Mouse (Mus musculus): ENCODE data around the gene Umad1.

The Umad1 gene

GRCm38 (mm10) chr6:8474316-8474715 lies 215.2 kb downstream of the Umad1 start:
- no peak for DNase-seq (ENCODE audit: low spot score)

DNA sequence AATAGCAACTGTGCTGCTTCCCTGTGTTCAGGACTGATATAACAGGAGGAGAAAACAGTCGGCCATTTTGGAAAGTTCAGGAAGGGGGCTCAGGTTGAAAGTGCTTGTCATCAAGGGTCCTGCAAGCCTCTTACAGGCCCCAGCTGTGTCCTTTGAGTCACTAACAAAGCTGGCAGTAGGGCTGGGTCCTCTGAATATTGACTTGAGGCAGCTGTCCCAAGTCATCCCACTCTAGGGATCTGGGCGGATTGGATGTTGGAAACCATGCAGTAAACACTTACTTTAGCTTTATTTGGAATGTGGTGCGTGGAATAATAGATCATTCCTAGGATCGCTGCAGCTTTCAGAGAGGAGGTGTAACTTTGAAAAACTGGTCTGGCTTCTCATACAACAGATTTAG lies 215.7 kb downstream of the Umad1 start:
- DNase-seq (ENCODE audit: low spot score) = no peak

DNA sequence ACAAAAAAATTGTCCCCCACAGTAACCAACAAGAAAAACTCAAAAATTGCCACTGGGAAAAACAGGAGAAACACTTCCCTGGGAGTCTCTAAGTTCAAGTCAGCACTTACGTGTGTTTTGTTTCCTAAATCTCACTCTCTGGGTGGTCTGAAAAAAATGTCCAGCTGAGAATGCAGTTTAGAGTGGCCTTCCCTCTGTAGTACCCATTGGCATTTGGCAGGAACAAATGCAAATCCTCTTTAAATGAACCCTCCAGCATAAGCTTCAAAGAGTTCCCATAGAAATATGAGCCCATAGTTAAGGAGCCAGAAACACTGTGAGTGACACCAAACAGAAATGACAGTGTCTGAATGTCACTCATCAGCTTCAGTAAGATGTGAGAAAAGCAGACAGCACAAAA lies 220.1 kb downstream of the Umad1 start:
- no peak for DNase-seq (ENCODE audit: low spot score)

DNA sequence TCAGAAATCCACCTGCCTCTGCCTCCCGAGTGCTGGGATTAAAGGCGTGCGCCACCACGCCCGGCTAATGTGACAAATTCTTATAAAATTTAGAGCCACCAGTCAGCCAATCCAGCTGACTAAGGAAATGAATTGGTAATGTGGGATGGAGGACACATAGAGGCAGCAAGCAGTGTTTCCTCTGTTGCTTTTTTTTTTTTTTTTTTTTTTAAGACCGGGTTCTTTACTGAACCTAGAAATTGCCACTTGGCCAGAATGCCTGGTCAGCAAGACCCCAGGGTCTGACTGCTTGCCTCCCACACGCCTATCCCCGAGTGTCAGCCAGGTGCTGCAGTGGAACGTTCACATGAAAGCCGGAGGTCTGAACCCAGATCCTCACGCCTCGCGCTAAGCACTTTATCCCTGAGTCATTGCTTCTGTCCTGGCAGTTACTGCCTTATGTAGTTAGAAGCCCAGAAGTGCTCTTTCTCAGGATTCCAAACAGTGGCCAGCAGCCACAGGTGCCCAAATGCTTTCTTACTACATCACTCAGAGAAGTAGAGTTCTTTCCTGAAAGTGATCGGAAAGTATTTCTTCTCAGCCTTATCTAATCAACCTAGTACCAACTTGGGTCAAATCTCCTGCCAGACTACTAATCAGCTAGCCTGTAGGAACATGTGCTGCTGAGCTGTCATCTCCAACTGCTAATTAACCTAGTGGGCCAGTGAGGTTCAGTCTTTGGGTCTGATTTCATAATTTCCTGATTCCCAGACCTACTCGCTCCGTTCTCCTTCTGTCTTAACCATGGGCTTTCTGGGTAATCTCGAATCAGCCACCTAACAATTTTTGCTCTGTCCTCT lies 225.6 kb downstream of the Umad1 start:
- DNase-seq (ENCODE audit: low spot score) = no peak

GRCm38 (mm10) chr6:8485414-8486175 lies 226.5 kb downstream of the Umad1 start:
- DNase-seq (ENCODE audit: low spot score) = no peak

GRCm38 (mm10) chr6:8486391-8487043 lies 227.4 kb downstream of the Umad1 start:
- no peak for DNase-seq (ENCODE audit: low spot score)

GRCm38 (mm10) chr6:8487044-8487853 lies 228.2 kb downstream of the Umad1 start:
- DNase-seq (ENCODE audit: low spot score) = peak; percentile 14

GRCm38 (mm10) chr6:8488249-8488648 lies 229.2 kb downstream of the Umad1 start:
- no peak for DNase-seq (ENCODE audit: low spot score)

DNA sequence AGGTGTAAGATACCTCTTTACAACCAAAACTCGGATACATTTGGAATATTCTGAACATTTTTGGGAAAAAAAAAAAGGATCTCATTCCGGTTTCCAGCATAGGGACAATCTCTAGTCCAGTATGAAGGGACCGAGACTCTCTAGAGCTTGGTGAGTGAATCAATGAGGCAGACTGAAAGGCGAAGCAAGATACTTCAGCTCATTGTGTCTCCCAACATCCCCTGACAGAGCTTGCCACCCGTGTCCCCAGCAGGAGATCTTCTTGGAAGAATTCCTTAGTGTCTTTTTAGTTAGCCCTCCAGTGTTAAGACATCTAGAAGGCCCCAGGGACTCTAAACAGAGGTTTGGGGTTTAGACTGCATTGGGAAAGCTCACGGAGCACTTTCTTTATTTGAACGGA lies 230.2 kb downstream of the Umad1 start:
- DNase-seq (ENCODE audit: low spot score) = no peak

- DNase-seq (ENCODE audit: low spot score) = no peak
Observed at GRCm38 (mm10) chr6:8489938-8490585, 231.0 kb downstream of the Umad1 start.

- no peak for DNase-seq (ENCODE audit: low spot score)
Observed at GRCm38 (mm10) chr6:8492248-8492647, 233.2 kb downstream of the Umad1 start.

GRCm38 (mm10) chr6:8495109-8495826 lies 236.2 kb downstream of the Umad1 start:
- no peak for DNase-seq (ENCODE audit: low spot score)

DNA sequence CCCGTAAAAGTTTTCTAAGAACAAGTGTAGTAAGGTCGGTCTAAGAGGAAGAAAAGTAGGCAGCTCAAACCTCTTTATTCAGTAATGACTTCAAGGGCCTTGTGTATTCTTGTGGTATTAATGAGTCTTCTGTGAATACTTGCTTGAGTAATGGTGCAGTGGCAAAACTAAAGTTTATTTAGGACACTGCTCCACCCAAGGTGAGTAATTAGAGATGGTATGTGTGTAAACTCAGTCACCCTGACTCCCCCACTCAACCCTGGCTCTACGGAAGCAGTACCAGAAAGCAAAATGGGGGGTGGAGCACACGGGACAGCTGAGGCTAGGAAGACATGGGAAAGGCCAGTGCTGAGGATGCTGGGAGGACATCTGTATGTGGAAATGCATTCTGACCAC lies 236.7 kb downstream of the Umad1 start:
- no peak for DNase-seq (ENCODE audit: low spot score)

DNA sequence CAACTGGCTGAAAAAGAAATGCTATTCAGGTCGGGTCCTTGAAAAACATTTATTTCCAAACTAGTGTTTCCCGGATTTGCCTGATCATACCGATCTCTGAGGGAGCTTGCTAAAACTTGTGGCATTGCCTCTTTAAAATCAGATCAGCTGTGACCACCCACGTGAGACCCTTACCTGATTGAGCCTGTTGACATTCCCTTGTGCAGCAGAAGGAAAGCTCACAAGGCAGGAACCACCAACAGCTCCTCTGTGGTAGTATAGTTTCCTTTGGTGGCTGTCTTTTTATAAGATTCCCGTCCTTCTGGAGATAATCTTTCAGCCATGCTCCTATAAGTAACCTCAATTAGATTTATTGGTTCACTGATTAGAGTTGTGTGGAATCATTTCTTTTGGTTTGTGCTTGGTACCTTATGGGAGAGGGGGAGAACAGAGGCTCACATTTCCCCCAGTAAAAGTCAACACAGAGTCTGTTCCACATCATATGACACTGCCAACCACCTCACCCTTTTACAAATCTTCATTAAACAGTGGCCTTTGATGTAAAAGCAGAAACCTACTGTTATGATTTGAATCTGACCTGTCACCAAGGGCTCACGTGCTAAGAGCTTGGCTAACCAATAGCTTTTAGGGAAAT lies 238.3 kb downstream of the Umad1 start:
- DNase-seq (ENCODE audit: low spot score) = no peak

GRCm38 (mm10) chr6:8497868-8498257 lies 238.8 kb downstream of the Umad1 start:
- no peak for DNase-seq (ENCODE audit: low spot score)

- DNase-seq (ENCODE audit: low spot score) = no peak
Observed at GRCm38 (mm10) chr6:8498961-8499360, 239.9 kb downstream of the Umad1 start.

DNA sequence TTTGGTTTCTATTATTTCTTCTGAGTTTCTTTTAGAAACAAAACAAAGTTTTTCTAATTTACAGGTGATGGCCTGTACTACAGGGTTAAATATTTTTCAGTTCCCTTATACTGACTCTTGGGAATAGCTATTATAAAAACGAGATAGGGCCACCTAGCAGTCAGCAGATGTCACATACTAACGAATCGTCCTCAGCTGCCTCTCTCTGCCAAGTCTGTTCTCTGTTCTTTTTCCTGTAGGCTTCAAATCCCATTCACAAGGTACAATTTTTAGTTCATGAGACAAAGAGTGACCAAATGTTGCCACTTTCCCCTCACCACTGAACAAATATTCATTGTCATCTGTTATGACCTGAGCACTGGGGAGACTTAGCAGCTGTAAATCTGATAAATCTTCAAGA lies 244.9 kb downstream of the Umad1 start:
- no peak for DNase-seq (ENCODE audit: low spot score)

DNA sequence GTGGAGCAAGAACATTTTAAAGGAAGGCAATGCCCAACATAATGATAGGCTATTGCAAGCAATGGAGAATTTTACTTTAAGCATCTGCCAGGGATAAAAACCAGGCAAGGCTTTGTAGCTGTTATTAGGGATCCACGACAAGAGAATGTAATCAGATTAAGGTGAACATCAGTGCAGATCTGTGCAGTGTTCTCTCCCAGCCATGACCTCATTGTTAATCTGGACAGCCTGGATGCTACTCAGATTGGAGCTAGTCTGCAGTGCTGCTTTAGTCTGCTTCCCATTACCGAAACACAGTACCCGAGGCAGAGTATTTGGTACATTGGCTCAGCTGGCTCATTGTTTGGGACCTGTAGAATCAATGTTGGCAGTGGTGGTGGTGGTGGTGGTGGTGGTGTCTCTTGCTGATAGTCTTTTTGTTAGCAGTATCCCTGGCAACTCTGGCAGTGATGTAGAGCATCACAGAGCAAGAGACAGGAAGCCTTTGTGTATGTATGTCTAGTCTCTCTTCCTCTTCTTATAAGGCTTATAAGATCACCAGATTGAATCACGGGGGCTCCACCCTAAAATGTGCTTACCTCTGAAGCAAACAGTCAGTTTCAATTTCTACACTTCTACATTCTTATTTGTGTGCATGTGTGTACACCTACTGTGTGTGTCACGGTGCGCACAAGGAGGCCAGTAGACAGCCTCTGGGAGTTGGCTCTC lies 245.6 kb downstream of the Umad1 start:
- no peak for DNase-seq (ENCODE audit: low spot score)

- no peak for DNase-seq (ENCODE audit: low spot score)
Observed at GRCm38 (mm10) chr6:8506631-8507030, 247.5 kb downstream of the Umad1 start.
